14 mouse cellular contexts compared by ENCODE assay signal in the genomic region with DNA sequence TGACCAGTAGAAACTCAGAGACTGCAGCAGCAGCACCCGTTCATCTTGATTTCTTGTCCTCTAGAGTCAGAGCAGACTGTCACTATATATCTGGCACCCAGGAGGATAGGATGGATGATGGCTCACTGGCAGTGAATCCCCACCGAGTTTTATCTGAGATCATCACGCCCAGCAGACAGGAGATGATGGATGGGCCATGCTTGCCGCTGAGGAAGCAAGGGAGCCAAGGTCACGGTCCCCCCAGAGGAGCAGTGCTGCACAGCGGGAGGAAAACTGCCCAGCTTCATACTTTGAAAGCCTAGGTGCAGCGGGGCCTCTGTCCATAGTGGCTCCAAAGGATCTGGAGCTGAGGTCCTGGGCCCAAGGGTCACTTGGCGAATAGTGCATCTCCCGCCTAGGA.
DNase-seq lines count a peak whose midpoint lies in the region; ATAC-seq and TF ChIP-seq lines count a peak whose summit lies in the region.
"Had no signal": no experiment of that assay in that cellular context is flagged by ENCODE, and none has a peak within 500 bp of the region (broad histone marks: within the 10 kb centered on the region; RNA-seq: fewer than 3 reads in every experiment).

No protein-coding gene starts in this region.

- 22% methylated on average over 9 of the region's 9 CpGs for whole genome bisulfite sequencing in kidney, postnatal 0 days
- WGBS in hindbrain, embryonic 13.5 days: 39% methylated on average over 9 of the region's 9 CpGs
- 51% methylated on average over 9 of the region's 9 CpGs for WGBS in neural tube, embryonic 13.5 days

- H3K27me3 ChIP-seq in kidney, postnatal 0 days (ENCODE audit: insufficient read depth, low read length): no peaks in the 10 kb centered on the region
- no peaks in the 10 kb centered on the region for H3K27me3 ChIP-seq in hindbrain, embryonic 13.5 days
- H3K27me3 ChIP-seq in neural tube, embryonic 13.5 days: no peaks in the 10 kb centered on the region
- H3K27me3 ChIP-seq: embryonic facial prominence, embryonic 15.5 days; lung, embryonic 15.5 days; midbrain, embryonic 15.5 days had no signal

- no peak for ATAC-seq in kidney, postnatal 0 days (replicated peaks; ENCODE audit: low FRiP score, low read depth)
- ATAC-seq in hindbrain, embryonic 13.5 days (ENCODE audit: low FRiP score): 0 out of 2 replicates have a peak, but pooled peaks have one; percentile 40
- ATAC-seq in neural tube, embryonic 13.5 days (ENCODE audit: low read depth): peak; percentile 17; the same call in 1 of the 2 replicates

- peak; percentile 36 for DNase-seq in kidney, postnatal 0 days (ENCODE audit: low spot score)
- DNase-seq in kidney, adult 9 months: no peak
- DNase-seq in adrenal gland, postnatal 10 days: peak; percentile 70
- no peak for DNase-seq in cerebellum, adult 11-12 months
- no peak for DNase-seq in thymus, postnatal 4 days
- DNase-seq in left cerebral cortex, postnatal 4 days: no peak
- DNase-seq: B cell, adult 2 months; cerebellum, postnatal 36 days; right cerebral cortex, postnatal 14 days had no signal

- H3K4me3 ChIP-seq in kidney, postnatal 0 days (replicated peaks; ENCODE audit: low read depth, low read length): no peak overlapping the region
- no peak overlapping the region for H3K4me3 ChIP-seq in hindbrain, embryonic 13.5 days
- no peak overlapping the region for H3K4me3 ChIP-seq in neural tube, embryonic 13.5 days
- H3K4me3 ChIP-seq: embryonic facial prominence, embryonic 15.5 days; lung, embryonic 15.5 days; midbrain, embryonic 15.5 days had no signal

- intact Hi-C loops in left cerebral cortex, postnatal 4 days (cut with DNase I): no loop called here

- no peak overlapping the region for H3K4me2 ChIP-seq in kidney, postnatal 0 days (ENCODE audit: low read length)
- H3K4me2 ChIP-seq in hindbrain, embryonic 13.5 days: no peak overlapping the region
- H3K4me2 ChIP-seq in neural tube, embryonic 13.5 days: no peak overlapping the region
- H3K4me2 ChIP-seq: embryonic facial prominence, embryonic 15.5 days; lung, embryonic 15.5 days; midbrain, embryonic 15.5 days had no signal

- no peaks in the 10 kb centered on the region for H3K9me3 ChIP-seq in kidney, postnatal 0 days (replicated peaks; ENCODE audit: low read length)
- H3K9me3 ChIP-seq in hindbrain, embryonic 13.5 days: no peaks in the 10 kb centered on the region
- H3K9me3 ChIP-seq in neural tube, embryonic 13.5 days: no peaks in the 10 kb centered on the region
- H3K9me3 ChIP-seq: embryonic facial prominence, embryonic 15.5 days; lung, embryonic 15.5 days; midbrain, embryonic 15.5 days had no signal

- no peaks in the 10 kb centered on the region for H3K4me1 ChIP-seq in kidney, postnatal 0 days (replicated peaks; ENCODE audit: insufficient read depth, low read length)
- H3K4me1 ChIP-seq in hindbrain, embryonic 13.5 days (replicated peaks): peaks cover 40% of the 10 kb centered on the region
- H3K4me1 ChIP-seq in neural tube, embryonic 13.5 days (replicated peaks): peaks cover 34% of the 10 kb centered on the region
- H3K4me1 ChIP-seq: lung, embryonic 15.5 days had no signal

- no peak for TF ChIP-seq CTCF in kidney, postnatal 0 days (IDR thresholded peaks at IDR 0.05; ENCODE audit: low read depth)

- H3K27ac ChIP-seq in kidney, postnatal 0 days: no peak overlapping the region
- H3K27ac ChIP-seq in hindbrain, embryonic 13.5 days: peak overlapping the region; percentile 74
- peak overlapping the region; percentile 71; the same call in 1 of the 2 replicates for H3K27ac ChIP-seq in neural tube, embryonic 13.5 days (replicated peaks)
- H3K27ac ChIP-seq: embryonic facial prominence, embryonic 15.5 days; lung, embryonic 15.5 days; midbrain, embryonic 15.5 days had no signal

- H3K9ac ChIP-seq in kidney, postnatal 0 days (ENCODE audit: low read depth, low read length): no peak overlapping the region
- peak overlapping the region; percentile 54 for H3K9ac ChIP-seq in hindbrain, embryonic 13.5 days
- H3K9ac ChIP-seq in neural tube, embryonic 13.5 days: peak overlapping the region; percentile 41; the same call in 1 of the 2 replicates
- H3K9ac ChIP-seq: embryonic facial prominence, embryonic 15.5 days; lung, embryonic 15.5 days; midbrain, embryonic 15.5 days had no signal

- no peaks in the 10 kb centered on the region for H3K36me3 ChIP-seq in kidney, postnatal 0 days (ENCODE audit: insufficient read depth, low read length)
- 0 out of 2 replicates have a peak, but pooled peaks cover 4% of the 10 kb centered on the region for H3K36me3 ChIP-seq in hindbrain, embryonic 13.5 days
- 0 out of 2 replicates have a peak, but pooled peaks cover 3% of the 10 kb centered on the region for H3K36me3 ChIP-seq in neural tube, embryonic 13.5 days
- H3K36me3 ChIP-seq: embryonic facial prominence, embryonic 15.5 days; lung, embryonic 15.5 days; midbrain, embryonic 15.5 days had no signal

Comparison
In these comparisons a context has a peak if more than half of its experiments do, and no peak if none do; other contexts are left out.
1. DNase-seq: peak in kidney, postnatal 0 days (single experiment) and adrenal gland, postnatal 10 days (single experiment); none in kidney, adult 9 months (single experiment), cerebellum, adult 11-12 months (single experiment), thymus, postnatal 4 days (single experiment) and left cerebral cortex, postnatal 4 days (single experiment).